Mouse (Mus musculus) yolk sac, embryonic 10.5 days (tissue): ENCODE data around the gene Hoxc12.

Experiments used
- DNase-seq: peaks from one replicate; pipeline ENCODE4 v3.0.0-alpha.2; 2017; ENCODE audit warnings: low spot score

Hoxc12 gene

DNA sequence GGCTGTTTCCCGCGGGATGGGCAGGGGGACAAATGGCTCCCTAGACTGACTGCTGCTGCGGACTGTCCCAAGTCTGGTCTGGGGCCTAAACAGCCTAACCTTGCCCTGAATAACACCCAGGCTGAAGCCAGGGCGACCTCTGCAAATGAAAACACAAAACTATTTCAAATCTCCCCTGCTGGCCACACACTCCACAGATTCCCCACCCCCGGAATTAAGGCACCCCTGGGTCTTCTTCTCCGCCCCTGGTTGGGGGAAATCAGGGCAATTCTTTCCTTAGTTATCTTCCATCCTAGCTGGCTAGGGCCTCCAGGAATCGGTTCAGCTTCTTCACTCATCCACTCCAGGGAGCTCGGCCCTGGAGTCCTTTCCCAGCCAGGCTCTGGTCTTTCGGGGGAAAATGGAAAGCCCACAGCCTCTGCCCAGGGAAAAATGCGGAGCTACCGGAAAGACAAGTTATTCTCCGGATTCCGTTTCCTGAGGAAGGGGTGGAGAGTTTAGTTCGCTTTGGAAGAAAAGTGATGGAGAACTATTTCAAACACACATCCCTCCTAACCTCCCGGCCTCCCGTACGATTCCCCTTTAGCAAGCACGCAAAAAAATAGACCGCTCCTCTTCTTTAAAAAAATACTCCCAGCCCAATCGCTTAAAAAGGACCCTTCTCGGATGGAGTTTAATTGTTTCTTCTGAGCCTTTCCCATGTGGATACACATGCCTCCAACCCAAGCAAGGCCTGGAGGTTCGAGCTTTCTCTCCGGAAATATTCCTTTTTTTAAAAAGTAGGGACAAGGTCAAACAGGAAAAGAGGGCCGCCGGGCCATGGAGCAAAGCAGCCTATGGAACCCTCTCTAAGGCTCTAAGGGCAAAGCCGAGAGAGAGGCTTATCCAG, 28.7 kb downstream of the Hoxc12 start:
- peak; percentile 12 for DNase-seq

DNA sequence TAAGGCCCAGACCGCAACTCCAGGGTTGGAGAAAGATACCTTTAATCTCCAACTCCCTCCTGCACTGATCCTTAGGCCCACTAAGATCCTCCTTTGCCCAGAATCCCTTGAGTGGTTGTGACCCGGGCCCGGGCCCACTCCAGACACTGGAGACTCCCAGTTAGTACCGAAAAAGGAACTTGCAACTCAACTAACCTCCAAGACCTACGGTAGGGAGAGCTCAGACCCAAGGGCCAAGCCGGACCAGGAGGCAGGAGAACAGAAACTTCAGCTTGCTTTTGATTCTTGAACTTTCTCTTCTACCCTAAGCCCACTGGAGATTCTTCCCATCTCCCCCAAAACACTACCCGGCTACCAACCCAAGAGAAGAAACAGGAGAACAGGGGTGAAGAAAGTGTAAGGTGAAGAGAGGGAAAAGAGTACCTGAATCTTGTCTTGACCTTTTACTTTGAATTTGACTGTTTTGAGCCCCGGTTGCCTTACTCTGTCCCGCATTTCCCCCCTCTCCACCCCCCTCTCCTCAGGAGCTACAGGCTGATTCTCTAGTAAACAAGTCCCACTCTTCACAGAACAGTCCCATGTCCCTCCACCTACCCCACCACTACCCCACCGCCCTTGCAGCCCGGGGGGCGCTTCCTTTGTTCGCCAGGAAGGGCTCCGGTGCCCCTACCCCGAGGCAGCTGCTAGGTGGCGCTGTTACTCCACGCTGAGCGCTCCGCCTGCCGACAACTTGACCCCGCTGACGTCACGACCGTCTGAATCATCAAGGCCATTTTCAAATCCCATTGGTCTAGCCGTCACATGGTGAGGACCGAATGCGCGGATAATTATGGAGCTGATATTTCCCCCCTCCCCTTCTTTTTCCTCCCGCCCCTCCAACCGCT, 29.6 kb downstream of the Hoxc12 start:
- DNase-seq, result peak; percentile 88

GRCm38 (mm10) chr15:102966776-102967311, 30.3 kb downstream of the Hoxc12 start, which contains the start of gene Hoxc10:
TSS of gene Hoxc10 (plus strand) at chr15:102966796.
- DNase-seq, result no peak

DNA sequence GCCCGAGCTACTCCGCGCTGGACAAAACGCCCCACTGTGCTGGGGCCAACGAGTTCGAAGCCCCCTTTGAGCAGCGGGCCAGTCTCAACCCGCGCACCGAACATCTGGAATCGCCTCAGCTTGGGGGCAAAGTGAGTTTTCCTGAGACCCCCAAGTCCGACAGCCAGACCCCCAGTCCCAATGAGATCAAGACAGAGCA, 30.7 kb downstream of the Hoxc12 start, which contains the start of gene Hoxc5:
Hoxc5 (plus strand) TSS at position 132 of the 199 bp plus-strand sequence.
- DNase-seq, result no peak

DNA sequence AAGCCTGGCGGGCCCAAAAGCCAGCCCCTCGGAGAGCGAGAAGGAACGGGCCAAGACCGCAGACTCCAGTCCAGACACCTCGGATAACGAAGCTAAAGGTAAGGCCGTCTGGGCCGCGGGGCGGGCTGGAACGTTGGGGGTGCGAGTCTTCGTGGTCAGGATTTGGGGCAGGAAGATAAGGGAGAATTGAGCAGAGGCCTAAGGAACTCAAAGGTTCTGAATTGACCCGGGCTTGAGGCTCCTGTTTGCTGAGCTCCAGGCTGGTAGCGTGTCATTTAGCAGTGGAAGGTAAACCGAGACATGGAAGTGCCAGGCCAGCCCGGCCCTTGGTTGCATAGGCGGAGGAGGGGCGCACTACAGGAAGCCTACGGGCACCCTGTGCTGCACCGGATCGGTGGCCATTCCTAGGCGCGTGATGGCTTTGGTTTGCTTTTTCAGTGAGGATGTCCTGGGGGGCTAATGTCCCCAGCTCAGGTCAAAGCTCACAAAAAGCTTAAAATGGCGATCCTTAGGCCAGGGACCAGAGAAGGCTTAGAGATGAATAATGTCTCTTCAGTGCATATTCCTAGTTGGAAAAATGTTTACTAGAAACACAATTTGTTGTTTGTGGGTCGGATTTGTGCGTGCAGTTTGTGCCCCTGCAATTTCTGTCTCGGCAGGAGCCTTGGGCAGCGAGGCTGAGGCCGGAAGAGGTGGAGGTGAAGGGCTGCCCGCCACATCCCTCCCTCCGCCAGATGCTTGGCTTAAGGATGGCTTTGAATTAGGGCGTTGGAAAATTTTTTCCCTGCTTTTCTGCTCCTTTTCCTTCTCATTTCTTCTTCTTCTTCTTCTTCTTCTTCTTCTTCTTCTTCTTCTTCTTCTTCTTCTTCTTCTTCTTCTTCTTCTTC, 31.2 kb downstream of the Hoxc12 start:
- peak; percentile 19 for DNase-seq

DNA sequence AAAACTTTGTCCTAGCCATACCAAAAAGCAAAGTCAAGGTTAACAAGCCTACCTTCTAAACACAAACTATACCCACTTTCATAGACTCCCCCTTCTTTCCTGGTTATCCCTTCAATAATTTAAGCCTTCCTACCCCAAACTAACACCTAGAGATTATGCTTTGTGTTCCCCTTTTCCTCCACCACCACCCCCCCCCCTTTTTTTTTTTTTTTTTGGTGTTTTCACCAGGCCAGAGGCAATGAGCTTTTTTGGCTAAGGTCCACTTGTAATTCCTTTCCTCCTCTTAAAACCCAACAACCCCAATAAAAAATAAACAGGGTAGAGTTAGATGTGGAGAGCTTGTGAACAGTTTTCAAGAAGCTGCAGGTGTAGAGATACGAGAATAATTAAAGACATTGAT, 32.7 kb downstream of the Hoxc12 start:
- DNase-seq, result no peak

- no peak for DNase-seq
Observed at GRCm38 (mm10) chr15:102970740-102971139, 34.2 kb downstream of the Hoxc12 start.

GRCm38 (mm10) chr15:102972254-102972653, 35.7 kb downstream of the Hoxc12 start:
- no peak for DNase-seq

GRCm38 (mm10) chr15:102972753-102973152, 36.2 kb downstream of the Hoxc12 start:
- DNase-seq, result no peak

- no peak for DNase-seq
Observed at GRCm38 (mm10) chr15:102975034-102975433, 38.5 kb downstream of the Hoxc12 start.

DNA sequence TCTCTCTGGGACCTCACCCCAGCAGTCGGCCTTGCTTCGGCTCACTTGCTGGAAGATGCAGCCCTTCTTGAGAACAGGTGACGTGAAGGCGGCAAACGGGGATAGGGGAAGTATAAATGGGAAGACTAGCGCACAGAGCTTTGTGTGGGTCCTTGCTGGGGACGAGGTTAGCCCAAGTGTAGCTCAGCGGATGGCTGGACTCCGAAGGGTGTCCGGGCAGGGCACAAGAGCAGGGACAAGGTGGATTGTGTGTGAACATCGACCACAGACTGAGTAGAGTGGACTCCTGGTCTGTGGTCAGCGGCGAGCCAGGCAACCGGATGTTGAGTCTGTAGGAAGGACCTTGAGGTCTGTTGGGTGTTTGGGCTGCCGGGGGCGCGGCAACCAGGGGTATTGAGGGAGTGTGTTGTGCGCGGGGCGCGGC, 39.1 kb downstream of the Hoxc12 start:
- no peak for DNase-seq

DNA sequence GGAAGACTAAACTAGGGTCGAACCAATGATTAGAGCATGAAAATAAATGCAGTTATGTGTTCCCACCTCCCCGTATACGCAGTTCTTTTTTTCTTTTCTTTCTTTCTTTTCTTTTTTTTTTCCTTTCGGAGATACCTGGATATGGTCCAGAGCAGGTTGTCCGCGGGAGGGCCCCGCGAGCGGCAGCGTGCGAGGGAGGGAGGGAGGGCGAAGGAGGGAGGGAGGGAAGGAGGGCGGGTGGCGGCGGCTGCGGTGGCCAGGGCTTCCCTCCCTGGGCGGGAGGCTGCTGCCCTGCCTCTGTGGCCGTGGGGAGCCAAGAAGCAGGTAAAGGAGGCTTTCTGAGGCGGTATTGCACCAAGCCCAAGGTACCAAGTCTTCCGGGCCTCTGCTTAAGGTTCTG, 39.6 kb downstream of the Hoxc12 start, which contains the start of gene Hoxc9:
Hoxc9 (plus strand) TSS at position 269 of the 400 bp plus-strand sequence.
- no peak for DNase-seq

- DNase-seq, result no peak
Observed at GRCm38 (mm10) chr15:102976631-102977422, 40.3 kb downstream of the Hoxc12 start.

DNA sequence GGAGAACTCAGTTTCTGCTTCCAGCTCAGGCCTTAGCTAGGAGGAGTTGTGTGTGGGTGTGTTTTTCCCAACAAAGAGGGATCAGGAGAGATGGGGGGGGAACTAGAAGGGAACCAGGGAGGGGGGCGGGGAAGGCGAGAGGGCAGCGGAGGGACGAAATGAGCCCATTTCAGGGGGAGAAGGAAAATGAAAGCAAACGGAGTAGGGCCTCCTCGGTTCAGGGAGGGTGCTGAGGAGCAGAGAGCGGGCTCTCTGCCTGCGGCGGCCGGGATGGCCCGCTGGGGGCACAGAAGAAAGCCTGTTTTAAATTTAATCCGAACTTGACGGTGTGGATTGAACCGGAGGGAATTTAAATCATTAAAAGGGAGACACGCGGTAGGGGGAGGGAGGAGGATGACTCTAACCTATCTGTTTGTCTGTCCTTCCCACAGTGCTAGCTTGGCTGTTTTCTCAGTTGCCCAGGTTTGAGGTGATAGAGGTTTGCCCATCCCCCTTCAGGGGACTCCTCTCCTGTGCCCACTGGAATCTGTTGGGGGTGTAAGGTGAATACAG, 40.9 kb downstream of the Hoxc12 start:
- no peak for DNase-seq

GRCm38 (mm10) chr15:102978615-102979515, 42.3 kb downstream of the Hoxc12 start:
- DNase-seq, result no peak

DNA sequence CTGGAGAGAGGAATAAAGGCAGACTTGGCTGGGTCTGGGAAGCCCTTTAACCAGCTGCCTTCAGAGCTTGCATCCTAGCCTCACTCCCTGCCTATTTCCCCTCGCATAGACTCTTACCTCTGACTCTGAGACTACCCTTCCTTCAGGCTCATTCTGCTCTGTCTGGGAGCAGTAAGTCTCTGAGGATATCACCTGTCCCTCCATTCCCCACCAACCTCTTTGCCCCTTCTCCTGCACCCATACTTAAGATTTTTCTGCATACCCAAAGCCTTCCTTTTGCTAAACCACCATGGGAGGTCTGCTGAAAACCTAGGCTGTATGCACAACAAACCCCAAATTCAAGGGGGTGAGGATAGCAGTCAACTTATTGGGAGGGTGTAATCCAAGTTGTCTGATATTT, 43.4 kb downstream of the Hoxc12 start:
- no peak for DNase-seq

- no peak for DNase-seq
Observed at GRCm38 (mm10) chr15:102980352-102980751, 43.8 kb downstream of the Hoxc12 start.

DNA sequence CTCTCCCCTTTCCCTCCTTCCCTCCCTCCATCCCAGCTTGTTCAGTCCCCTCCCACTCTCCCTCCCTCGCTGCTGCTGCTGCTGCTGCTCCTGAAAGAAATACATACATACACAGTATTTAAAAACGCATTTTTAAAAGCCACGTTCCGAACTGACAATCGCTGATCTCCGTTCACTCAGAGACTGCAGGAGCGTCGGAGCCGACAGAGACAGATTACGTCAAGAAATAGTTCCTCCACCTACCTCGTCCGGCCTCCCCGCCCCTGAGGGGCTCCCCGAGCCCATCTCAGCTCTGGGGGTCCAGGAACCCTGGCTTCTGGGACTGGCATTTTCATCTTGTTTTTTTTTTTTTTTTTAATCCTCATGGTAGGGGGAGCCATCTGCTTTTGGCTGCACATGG, 44.4 kb downstream of the Hoxc12 start:
- no peak for DNase-seq
